Mouse (Mus musculus) thymus, postnatal 0 days (tissue): ENCODE data around the gene Tgfbr1. TPM values are rescaled to one million over a fixed set of nuclear protein-coding genes. Genes with fewer than 3 reads are reported as not detected.
"Not testable (repeated sequence)": the region's sequence is repeated elsewhere in the genome, so short reads cannot be mapped to it uniquely, and the experiment has no call there.

Source experiments
- DNase-seq: peaks from one replicate; pipeline ENCODE4 v3.0.0-alpha.2; 2015; ENCODE audit warnings: low spot score
- polyA plus RNA-seq: library from polyadenylated mRNA; unstranded; fragments of >200 nt; fragmentation: Nextera tagmentation; extraction: Ambion mirVana; gene quantifications from 2 replicates; pipeline ENCODE4 v1.2.1, GENCODE M21; 2015

The Tgfbr1 gene
- polyA plus RNA-seq, 1 experiment from 2014 or later: 25.7 TPM

GRCm38 (mm10) chr4:47347022-47347421 is 6.0 kb upstream of the Tgfbr1 start:
- no peak for DNase-seq

- no peak for DNase-seq
Measured at GRCm38 (mm10) chr4:47349759-47350158, 3.3 kb upstream of the Tgfbr1 start.

- DNase-seq: peak; percentile 95
Measured at GRCm38 (mm10) chr4:47351386-47352049, 1.5 kb upstream of the Tgfbr1 start.

GRCm38 (mm10) chr4:47352061-47352661 is 861 bp upstream of the Tgfbr1 start:
- DNase-seq: peak; percentile 56

GRCm38 (mm10) chr4:47353416-47354111 is 542 bp downstream of the Tgfbr1 start:
- DNase-seq: peak; percentile 37

- no peak for DNase-seq
Measured at GRCm38 (mm10) chr4:47354304-47354703, 1.3 kb downstream of the Tgfbr1 start.

- DNase-seq: no peak
Measured at GRCm38 (mm10) chr4:47362662-47363061, 9.6 kb downstream of the Tgfbr1 start.

- no peak for DNase-seq
Measured at GRCm38 (mm10) chr4:47363134-47363533, 10.1 kb downstream of the Tgfbr1 start.

GRCm38 (mm10) chr4:47368717-47369116 is 15.7 kb downstream of the Tgfbr1 start:
- no peak for DNase-seq

- DNase-seq: no peak
Measured at GRCm38 (mm10) chr4:47378716-47379115, 25.7 kb downstream of the Tgfbr1 start.

- no peak for DNase-seq
Measured at GRCm38 (mm10) chr4:47382426-47382825, 29.4 kb downstream of the Tgfbr1 start.

GRCm38 (mm10) chr4:47391926-47392325 is 38.9 kb downstream of the Tgfbr1 start:
- DNase-seq: not testable (repeated sequence)

- no peak for DNase-seq
Measured at GRCm38 (mm10) chr4:47396251-47396650, 43.2 kb downstream of the Tgfbr1 start.

GRCm38 (mm10) chr4:47397951-47398687 is 45.1 kb downstream of the Tgfbr1 start:
- no peak for DNase-seq

- DNase-seq: peak; percentile 28
Measured at GRCm38 (mm10) chr4:47399824-47400223, 46.8 kb downstream of the Tgfbr1 start.

- no peak for DNase-seq
Measured at GRCm38 (mm10) chr4:47400314-47400713, 47.3 kb downstream of the Tgfbr1 start.

GRCm38 (mm10) chr4:47402200-47402599 is 49.2 kb downstream of the Tgfbr1 start:
- no peak for DNase-seq

- no peak for DNase-seq
Measured at GRCm38 (mm10) chr4:47404536-47404935, 51.5 kb downstream of the Tgfbr1 start.

- DNase-seq: no peak
Measured at GRCm38 (mm10) chr4:47407161-47407560, 54.1 kb downstream of the Tgfbr1 start.

- DNase-seq: no peak
Measured at GRCm38 (mm10) chr4:47417871-47418270, 64.8 kb downstream of the Tgfbr1 start.

- peak; percentile 54 for DNase-seq
Measured at GRCm38 (mm10) chr4:47419268-47419973, 66.4 kb downstream of the Tgfbr1 start.
